Mouse (Mus musculus): ENCODE results near the gene Atp2b4. TPM values are rescaled to one million over a fixed set of nuclear protein-coding genes. Genes with fewer than 3 reads are reported as not detected.

The Atp2b4 gene
- polyA plus RNA-seq, 1 experiment from 2014 or later: 13.5 TPM

DNA sequence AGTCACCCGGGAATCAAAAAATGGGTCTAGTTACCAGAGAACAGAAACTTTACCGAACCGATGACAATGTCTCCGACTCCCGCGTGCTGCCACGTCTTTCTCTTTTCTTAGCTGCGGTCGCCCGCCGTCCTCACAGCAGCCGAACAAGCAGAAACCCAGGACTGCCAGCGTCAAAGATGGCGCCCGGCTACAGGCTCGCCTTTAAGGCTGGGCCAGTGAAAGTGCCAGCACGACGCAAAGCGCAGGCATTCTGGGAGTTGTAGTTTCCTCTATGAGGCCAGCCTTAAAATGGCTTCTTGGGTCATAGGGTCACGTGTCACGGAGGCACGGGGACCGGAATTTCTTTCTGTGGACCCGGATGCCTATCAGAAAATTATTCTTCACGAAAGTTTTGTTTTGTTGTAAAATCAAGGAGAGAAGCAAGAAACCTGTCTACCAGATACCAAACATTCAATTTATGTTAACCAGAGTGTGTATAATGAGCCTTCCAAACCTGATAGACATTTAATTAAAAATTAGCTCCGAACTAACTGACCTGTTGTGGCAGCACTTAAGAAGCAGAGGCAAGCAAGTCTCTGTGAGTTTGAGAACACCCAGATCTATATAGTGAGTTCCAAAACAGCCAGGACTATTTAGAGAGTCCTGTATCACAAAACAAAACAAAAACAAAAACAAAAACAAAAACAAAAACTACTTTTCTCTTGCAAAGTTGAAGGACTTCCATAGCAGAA, 139.5 kb downstream of the Atp2b4 start, which contains the start of gene Gm38394:
Gene Gm38394 (minus strand): TSS at position 116 of the 731 bp plus-strand sequence.
- Histone ChIP-seq H3K9ac (ENCODE audit: low read length) (peak within 1 kb of the TSS; percentile 91), H3K4me3 (ENCODE audit: low read depth, low read length) (peak within 1 kb of the TSS; percentile 77), H3K36me3 (ENCODE audit: control insufficient read depth, insufficient read depth, low read length) (peaks cover 2% of the 10 kb centered on the region; the same call in 1 of the 2 replicates), H3K9me3 (ENCODE audit: control insufficient read depth, low read length) (no peaks in the 10 kb centered on the region), H3K4me2 (replicated peaks; ENCODE audit: low read depth) (peak within 1 kb of the TSS; percentile 53), H3K4me1 (replicated peaks; ENCODE audit: control insufficient read depth, insufficient read depth) (0 out of 2 replicates have a peak, but pooled peaks cover 3% of the 10 kb centered on the region), H3K27me3 (ENCODE audit: control insufficient read depth, insufficient read depth, low read length) (no peaks in the 10 kb centered on the region), H3K27ac (replicated peaks) (peak within 1 kb of the TSS; percentile 95)
- ATAC-seq (ENCODE audit: low FRiP score, low TSS enrichment) (peak; percentile 98), DNase-seq (ENCODE audit: low spot score) (peak; percentile 93)
- 2% methylated on average over 26 of the region's 26 CpGs for WGBS
- TF ChIP-seq CTCF (IDR thresholded peaks at IDR 0.05; ENCODE audit: low read depth) (no peak), EP300 (optimal IDR thresholded peaks at IDR 0.05) (no peak)

DNA sequence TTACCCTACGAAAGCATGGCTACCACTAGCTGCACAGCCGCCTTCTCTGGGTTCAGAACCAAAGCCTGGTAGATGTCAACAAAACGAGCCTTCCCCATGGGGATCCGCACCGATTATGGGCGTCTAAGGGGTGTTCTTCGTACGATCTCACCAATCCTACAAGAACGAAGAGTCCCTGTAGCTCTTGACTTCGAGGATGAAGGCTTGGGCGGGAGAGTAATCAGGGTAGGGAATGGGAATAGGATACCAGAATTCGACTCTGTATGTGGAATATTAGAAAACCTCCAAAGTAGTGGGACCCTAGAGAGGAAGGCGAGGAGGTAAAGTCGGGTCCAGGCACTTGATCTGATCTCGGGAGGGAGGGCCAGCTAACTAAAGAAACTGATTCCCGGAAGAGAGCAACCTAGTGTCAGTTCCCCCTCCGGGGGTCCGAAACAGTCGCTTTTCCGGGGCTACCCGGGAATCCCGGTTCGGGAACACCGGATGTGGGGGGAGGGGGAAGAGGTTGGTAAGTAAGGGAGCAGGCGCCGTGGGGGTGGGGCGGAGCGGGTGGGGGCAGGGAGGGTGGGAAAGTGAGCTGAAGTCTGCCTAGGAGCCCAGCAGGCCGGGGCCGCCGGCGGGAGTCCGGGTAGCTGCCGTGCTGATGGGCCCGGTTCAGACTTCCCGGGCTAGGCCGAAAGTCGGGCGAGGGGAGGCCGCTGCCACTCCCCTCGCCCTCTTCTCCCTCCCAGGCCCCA, 140.2 kb downstream of the Atp2b4 start, which contains the start of gene Zbed6:
Gene Zbed6 (minus strand): TSS at position 420 of the 737 bp plus-strand sequence.
- Histone ChIP-seq H3K4me1 (replicated peaks; ENCODE audit: control insufficient read depth, insufficient read depth) (0 out of 2 replicates have a peak, but pooled peaks cover 6% of the 10 kb centered on the region), H3K9ac (ENCODE audit: low read length) (peak within 1 kb of the TSS; percentile 91), H3K27ac (replicated peaks) (peak within 1 kb of the TSS; percentile 95), H3K9me3 (ENCODE audit: control insufficient read depth, low read length) (no peaks in the 10 kb centered on the region), H3K36me3 (ENCODE audit: control insufficient read depth, insufficient read depth, low read length) (peaks cover 2% of the 10 kb centered on the region; the same call in 1 of the 2 replicates), H3K4me3 (ENCODE audit: low read depth, low read length) (peak within 1 kb of the TSS; percentile 77), H3K4me2 (replicated peaks; ENCODE audit: low read depth) (peak within 1 kb of the TSS; percentile 53), H3K27me3 (ENCODE audit: control insufficient read depth, insufficient read depth, low read length) (no peaks in the 10 kb centered on the region)
- peak; percentile 82 for DNase-seq (ENCODE audit: low spot score)
- TF ChIP-seq EP300 (optimal IDR thresholded peaks at IDR 0.05): no peak
- TF ChIP-seq CTCF (IDR thresholded peaks at IDR 0.05; ENCODE audit: low read depth): no peak
- under 1% methylated on average over 39 of the region's 41 CpGs for WGBS
- ATAC-seq (ENCODE audit: low FRiP score, low TSS enrichment): peak; percentile 80

DNA sequence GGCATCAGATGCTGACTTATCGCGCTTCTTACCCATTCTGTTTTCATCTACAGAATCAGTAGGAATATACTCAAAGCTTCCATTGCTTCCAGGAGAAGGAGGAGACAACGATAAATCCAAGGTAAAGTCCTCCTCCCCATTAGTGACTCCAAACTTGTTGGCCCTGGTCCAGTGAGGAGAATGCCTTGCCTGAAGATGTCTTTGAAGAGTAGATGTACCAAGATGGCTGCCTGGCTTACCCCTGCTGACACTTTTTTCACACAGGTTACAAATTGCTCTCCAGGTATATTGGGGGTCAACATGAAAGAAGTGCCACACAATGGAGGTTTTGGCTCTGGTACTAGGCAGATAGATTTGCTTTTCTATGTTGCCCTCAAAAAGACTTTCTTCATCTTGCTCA, 142.0 kb downstream of the Atp2b4 start:
- TF ChIP-seq CTCF (IDR thresholded peaks at IDR 0.05; ENCODE audit: low read depth) (no peak), EP300 (optimal IDR thresholded peaks at IDR 0.05) (no peak)
- H3K4me1 ChIP-seq (replicated peaks; ENCODE audit: control insufficient read depth, insufficient read depth): 0 out of 2 replicates have a peak, but pooled peaks cover 6% of the 10 kb centered on the region
- no peak overlapping the region for H3K27ac ChIP-seq (replicated peaks)
- no peaks in the 10 kb centered on the region for H3K27me3 ChIP-seq (ENCODE audit: control insufficient read depth, insufficient read depth, low read length)
- H3K9me3 ChIP-seq (ENCODE audit: control insufficient read depth, low read length): no peaks in the 10 kb centered on the region
- DNase-seq (ENCODE audit: low spot score) (no peak), ATAC-seq (ENCODE audit: low FRiP score, low TSS enrichment) (no peak)
- no peak overlapping the region for H3K9ac ChIP-seq (ENCODE audit: low read length)
- H3K36me3 ChIP-seq (ENCODE audit: control insufficient read depth, insufficient read depth, low read length): peaks cover 2% of the 10 kb centered on the region; the same call in 1 of the 2 replicates
- WGBS: 62% methylated on average over 3 of the region's 3 CpGs
- no peak overlapping the region for H3K4me3 ChIP-seq (ENCODE audit: low read depth, low read length)
- H3K4me2 ChIP-seq (replicated peaks; ENCODE audit: low read depth): peak overlapping the region; percentile 2; the same call in 1 of the 2 replicates

DNA sequence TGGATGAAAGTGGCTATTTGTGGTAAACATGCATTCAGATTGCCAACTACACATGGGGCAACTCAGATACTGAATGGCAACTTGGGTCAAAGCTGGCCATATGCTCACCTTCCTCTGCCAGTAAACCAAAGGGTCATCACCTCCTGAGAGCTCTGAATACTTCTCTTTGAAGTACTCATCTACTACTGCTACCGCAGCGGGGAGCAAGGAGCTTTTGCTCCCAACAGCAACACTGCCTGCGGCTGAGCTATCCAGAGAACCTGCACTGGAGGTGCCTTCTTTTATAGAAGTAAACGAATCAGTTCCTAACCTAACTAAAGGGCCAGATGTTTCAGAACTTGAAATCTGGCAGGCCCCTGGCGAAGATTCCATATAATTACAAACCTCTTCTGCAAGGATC, 144.0 kb downstream of the Atp2b4 start:
- Histone ChIP-seq H3K4me1 (replicated peaks; ENCODE audit: control insufficient read depth, insufficient read depth) (0 out of 2 replicates have a peak, but pooled peaks cover 6% of the 10 kb centered on the region), H3K4me3 (ENCODE audit: low read depth, low read length) (no peak overlapping the region), H3K9me3 (ENCODE audit: control insufficient read depth, low read length) (no peaks in the 10 kb centered on the region), H3K27me3 (ENCODE audit: control insufficient read depth, insufficient read depth, low read length) (no peaks in the 10 kb centered on the region), H3K9ac (ENCODE audit: low read length) (no peak overlapping the region), H3K4me2 (replicated peaks; ENCODE audit: low read depth) (0 out of 2 replicates have a peak overlapping the region, but pooled peaks have one; percentile 14), H3K36me3 (ENCODE audit: control insufficient read depth, insufficient read depth, low read length) (peaks cover 2% of the 10 kb centered on the region; the same call in 1 of the 2 replicates), H3K27ac (replicated peaks) (no peak overlapping the region)
- DNase-seq (ENCODE audit: low spot score): no peak
- 48% methylated on average over 5 of the region's 5 CpGs for WGBS
- TF ChIP-seq EP300 (optimal IDR thresholded peaks at IDR 0.05) (no peak), CTCF (IDR thresholded peaks at IDR 0.05; ENCODE audit: low read depth) (no peak)
- ATAC-seq (ENCODE audit: low FRiP score, low TSS enrichment): no peak

DNA sequence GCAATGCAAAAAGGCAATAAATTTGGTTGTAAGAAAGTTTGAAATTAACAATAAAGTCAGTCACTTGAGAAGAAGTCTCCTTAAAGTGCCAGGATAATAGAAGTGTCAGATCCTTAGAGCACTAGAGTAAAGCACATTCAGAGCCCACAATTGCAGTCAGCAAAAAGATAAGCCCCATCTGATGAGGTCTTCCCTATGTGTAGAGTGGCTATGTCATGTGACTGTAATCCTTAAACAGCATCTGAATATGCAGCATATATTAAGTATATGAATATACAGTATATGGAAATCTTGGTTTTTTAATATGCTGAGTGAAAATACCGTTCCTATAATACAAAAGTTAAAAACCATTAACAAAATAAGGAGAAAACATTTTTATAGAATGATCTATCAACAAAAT, 147.8 kb downstream of the Atp2b4 start:
- ATAC-seq (ENCODE audit: low FRiP score, low TSS enrichment) (no peak), DNase-seq (ENCODE audit: low spot score) (no peak)
- Histone ChIP-seq H3K4me3 (ENCODE audit: low read depth, low read length) (no peak overlapping the region), H3K4me2 (replicated peaks; ENCODE audit: low read depth) (no peak overlapping the region), H3K4me1 (replicated peaks; ENCODE audit: control insufficient read depth, insufficient read depth) (0 out of 2 replicates have a peak, but pooled peaks cover 2% of the 10 kb centered on the region), H3K9me3 (ENCODE audit: control insufficient read depth, low read length) (no peaks in the 10 kb centered on the region), H3K36me3 (ENCODE audit: control insufficient read depth, insufficient read depth, low read length) (no peaks in the 10 kb centered on the region), H3K27me3 (ENCODE audit: control insufficient read depth, insufficient read depth, low read length) (no peaks in the 10 kb centered on the region), H3K9ac (ENCODE audit: low read length) (no peak overlapping the region), H3K27ac (replicated peaks) (no peak overlapping the region)
- 93% methylated on average over 1 of the region's 1 CpGs for WGBS
- TF ChIP-seq CTCF (IDR thresholded peaks at IDR 0.05; ENCODE audit: low read depth): no peak
- TF ChIP-seq EP300 (optimal IDR thresholded peaks at IDR 0.05): no peak
